Mouse (Mus musculus): ENCODE data around the gene Jam3.

GRCm38 (mm10) chr9:27175682-27176081, 20.5 kb upstream of the Jam3 start:
- TF ChIP-seq CTCF (IDR thresholded peaks at IDR 0.05; ENCODE audit: insufficient read depth, low read length) (no peak), POLR2A (IDR thresholded peaks at IDR 0.05; ENCODE audit: borderline replicate concordance, extremely low read depth, low read depth, low read length) (no peak)

Data from lung, adult 2 months (tissue).